Comparison of ENCODE assay signal across 9 mouse cellular contexts in genomic region chr1:16798292-16798691, GRCm38 (mm10).
A peak's percentile ranks its signal among the peaks of the same experiment; 100 is the strongest.
DNase-seq lines count a peak whose midpoint lies in the region; ATAC-seq and TF ChIP-seq lines count a peak whose summit lies in the region.
"Had no signal": no experiment of that assay in that cellular context is flagged by ENCODE, and none has a peak within 500 bp of the region (broad histone marks: within the 10 kb centered on the region; RNA-seq: fewer than 3 reads in every experiment).

No protein-coding gene starts in this region.

- peak; percentile 81 for DNase-seq in layer of hippocampus, adult 9-11 months
- peak; percentile 76 for DNase-seq in lung, postnatal 0 days (ENCODE audit: low spot score)
- DNase-seq in retina, adult 2 months (ENCODE audit: low read depth, low spot score) = peak; percentile 33
- DNase-seq in thymus, postnatal 36 days = peak; percentile 24 to 36

- TF ChIP-seq POLR2A in ES-Bruce4 (IDR thresholded peaks at IDR 0.05; ENCODE audit: insufficient read depth, low read length) = no peak

- no peaks in the 10 kb centered on the region for H3K36me3 ChIP-seq in ES-Bruce4 (ENCODE audit: control insufficient read depth, insufficient read depth, low read length, poor library complexity, severe bottlenecking)
- no peaks in the 10 kb centered on the region for H3K36me3 ChIP-seq in forebrain, embryonic 16.5 days (ENCODE audit: control insufficient read depth, insufficient read depth)
- H3K36me3 ChIP-seq in hindbrain, embryonic 12.5 days = no peaks in the 10 kb centered on the region
- H3K36me3 ChIP-seq in lung, postnatal 0 days (ENCODE audit: insufficient read depth, low read length) = no peaks in the 10 kb centered on the region
- H3K36me3 ChIP-seq: embryonic facial prominence, embryonic 13.5 days had no signal

- H3K4me1 ChIP-seq in ES-Bruce4 (ENCODE audit: control insufficient read depth, insufficient read depth, low read length) = no peaks in the 10 kb centered on the region
- H3K4me1 ChIP-seq in forebrain, embryonic 16.5 days (replicated peaks; ENCODE audit: control insufficient read depth, insufficient read depth, low read length) = no peaks in the 10 kb centered on the region
- no peaks in the 10 kb centered on the region for H3K4me1 ChIP-seq in hindbrain, embryonic 12.5 days
- no peaks in the 10 kb centered on the region for H3K4me1 ChIP-seq in lung, postnatal 0 days (ENCODE audit: insufficient read depth, low read depth, low read length)
- H3K4me1 ChIP-seq: embryonic facial prominence, embryonic 13.5 days had no signal

- TF ChIP-seq EP300 in ES-Bruce4 (IDR thresholded peaks at IDR 0.05; ENCODE audit: insufficient read depth, low read depth, low read length) = no peak
- TF ChIP-seq EP300 in lung, postnatal 0 days (IDR thresholded peaks at IDR 0.05) = no peak

- H3K27ac ChIP-seq in ES-Bruce4 (ENCODE audit: insufficient read depth, low read length) = no peak overlapping the region
- no peak overlapping the region for H3K27ac ChIP-seq in forebrain, embryonic 16.5 days (ENCODE audit: low read length)
- H3K27ac ChIP-seq in hindbrain, embryonic 12.5 days = no peak overlapping the region
- H3K27ac ChIP-seq in lung, postnatal 0 days (ENCODE audit: low read length) = no peak overlapping the region
- H3K27ac ChIP-seq: embryonic facial prominence, embryonic 13.5 days had no signal

- no peak overlapping the region for H3K4me2 ChIP-seq in forebrain, embryonic 16.5 days (ENCODE audit: low read length)
- no peak overlapping the region for H3K4me2 ChIP-seq in hindbrain, embryonic 12.5 days (replicated peaks)
- no peak overlapping the region for H3K4me2 ChIP-seq in lung, postnatal 0 days (replicated peaks; ENCODE audit: low read depth, low read length)
- H3K4me2 ChIP-seq: embryonic facial prominence, embryonic 13.5 days had no signal

- peak; percentile 84 for TF ChIP-seq CTCF in ES-Bruce4 (IDR thresholded peaks at IDR 0.05; ENCODE audit: low read depth, low read length)
- peak; percentile 80 for TF ChIP-seq CTCF in lung, postnatal 0 days (IDR thresholded peaks at IDR 0.05)

- peak; percentile 89 for ATAC-seq in cerebellum, adult (ENCODE audit: insufficient number of reproducible peaks, low FRiP score, low TSS enrichment)
- peak; percentile 84; the same call in 1 of the 2 replicates for ATAC-seq in forebrain, embryonic 16.5 days
- ATAC-seq in hindbrain, embryonic 12.5 days (ENCODE audit: low FRiP score) = peak; percentile 72
- ATAC-seq in lung, postnatal 0 days = peak; percentile 64

- H3K9me3 ChIP-seq in ES-Bruce4 (replicated peaks; ENCODE audit: control insufficient read depth, insufficient read depth, low read length, poor library complexity, severe bottlenecking) = no peaks in the 10 kb centered on the region
- no peaks in the 10 kb centered on the region for H3K9me3 ChIP-seq in forebrain, embryonic 16.5 days (ENCODE audit: control insufficient read depth, low read length)
- H3K9me3 ChIP-seq in hindbrain, embryonic 12.5 days (replicated peaks) = no peaks in the 10 kb centered on the region
- no peaks in the 10 kb centered on the region for H3K9me3 ChIP-seq in lung, postnatal 0 days (ENCODE audit: low read length)
- H3K9me3 ChIP-seq: embryonic facial prominence, embryonic 13.5 days had no signal

- WGBS in forebrain, embryonic 16.5 days = 72% methylated on average over 6 of the region's 6 CpGs
- 78% methylated on average over 6 of the region's 6 CpGs for WGBS in hindbrain, embryonic 12.5 days
- WGBS in lung, postnatal 0 days = 64% methylated on average over 6 of the region's 6 CpGs

- no peak overlapping the region for H3K9ac ChIP-seq in ES-Bruce4 (ENCODE audit: low read depth, poor library complexity, severe bottlenecking)
- no peak overlapping the region for H3K9ac ChIP-seq in forebrain, embryonic 16.5 days (replicated peaks; ENCODE audit: low read depth, low read length)
- no peak overlapping the region for H3K9ac ChIP-seq in hindbrain, embryonic 12.5 days
- H3K9ac ChIP-seq in lung, postnatal 0 days (replicated peaks; ENCODE audit: low read depth) = no peak overlapping the region
- H3K9ac ChIP-seq: embryonic facial prominence, embryonic 13.5 days had no signal

- H3K27me3 ChIP-seq in ES-Bruce4 (ENCODE audit: control insufficient read depth, insufficient read depth, low read length, poor library complexity, severe bottlenecking) = no peaks in the 10 kb centered on the region
- H3K27me3 ChIP-seq in forebrain, embryonic 16.5 days (replicated peaks; ENCODE audit: control insufficient read depth, insufficient read depth, low read length) = no peaks in the 10 kb centered on the region
- no peaks in the 10 kb centered on the region for H3K27me3 ChIP-seq in hindbrain, embryonic 12.5 days
- no peaks in the 10 kb centered on the region for H3K27me3 ChIP-seq in lung, postnatal 0 days (replicated peaks; ENCODE audit: insufficient read depth, low read length)
- H3K27me3 ChIP-seq: embryonic facial prominence, embryonic 13.5 days had no signal

- H3K4me3 ChIP-seq in ES-Bruce4 (ENCODE audit: low read depth, low read length) = no peak overlapping the region
- no peak overlapping the region for H3K4me3 ChIP-seq in forebrain, embryonic 16.5 days (replicated peaks; ENCODE audit: low read length)
- H3K4me3 ChIP-seq in hindbrain, embryonic 12.5 days = no peak overlapping the region
- H3K4me3 ChIP-seq in lung, postnatal 0 days (ENCODE audit: low read depth, low read length) = no peak overlapping the region
- H3K4me3 ChIP-seq: embryonic facial prominence, embryonic 13.5 days had no signal

Comparison
In these comparisons a context has a peak if more than half of its experiments do, and no peak if none do; other contexts are left out.
1. DNase-seq: peak in every context shown above with its lines; median percentile 81 in layer of hippocampus, adult 9-11 months; 76 in lung, postnatal 0 days; 33 in retina, adult 2 months; 30 in thymus, postnatal 36 days.